Mouse (Mus musculus) liver, postnatal 0 days (tissue): ENCODE data around the gene Ppp2ca.

Source experiments
- CTCF ChIP-seq: sonication (generic); IDR thresholded peaks from 2 replicates; pipeline ENCODE4 v1.5.1; 2016; ENCODE audit warnings: antibody characterized with exemption, low read depth
- EP300 ChIP-seq: IDR thresholded peaks from 2 replicates; pipeline ENCODE4 v1.6.1; 2016; ENCODE audit warnings: antibody characterized with exemption, low read depth, mild to moderate bottlenecking

- no peak for TF ChIP-seq CTCF
- no peak for TF ChIP-seq EP300
Measured at GRCm38 (mm10) chr11:52106438-52106837, 8.0 kb downstream of the Ppp2ca start.
